Mouse (Mus musculus) G1E (cell line): ENCODE results near the gene Krt36.

Experiments
- CTCF ChIP-seq: IDR thresholded peaks from 2 replicates; pipeline ENCODE4 v1.5.1; 2012; ENCODE audit warnings: low read depth, low read length, inconsistent platforms, mixed read lengths
- GATA1 ChIP-seq: IDR thresholded peaks from 2 replicates; pipeline ENCODE4 v1.6.1; 2012; ENCODE audit warnings: borderline replicate concordance, low read length, inconsistent platforms, mixed read lengths

GRCm38 (mm10) chr11:100058875-100059274, 46.6 kb downstream of the Krt36 start:
- TF ChIP-seq CTCF (no peak), GATA1 (no peak)
